8 mouse cellular contexts compared by ENCODE assay signal in the genomic region with DNA sequence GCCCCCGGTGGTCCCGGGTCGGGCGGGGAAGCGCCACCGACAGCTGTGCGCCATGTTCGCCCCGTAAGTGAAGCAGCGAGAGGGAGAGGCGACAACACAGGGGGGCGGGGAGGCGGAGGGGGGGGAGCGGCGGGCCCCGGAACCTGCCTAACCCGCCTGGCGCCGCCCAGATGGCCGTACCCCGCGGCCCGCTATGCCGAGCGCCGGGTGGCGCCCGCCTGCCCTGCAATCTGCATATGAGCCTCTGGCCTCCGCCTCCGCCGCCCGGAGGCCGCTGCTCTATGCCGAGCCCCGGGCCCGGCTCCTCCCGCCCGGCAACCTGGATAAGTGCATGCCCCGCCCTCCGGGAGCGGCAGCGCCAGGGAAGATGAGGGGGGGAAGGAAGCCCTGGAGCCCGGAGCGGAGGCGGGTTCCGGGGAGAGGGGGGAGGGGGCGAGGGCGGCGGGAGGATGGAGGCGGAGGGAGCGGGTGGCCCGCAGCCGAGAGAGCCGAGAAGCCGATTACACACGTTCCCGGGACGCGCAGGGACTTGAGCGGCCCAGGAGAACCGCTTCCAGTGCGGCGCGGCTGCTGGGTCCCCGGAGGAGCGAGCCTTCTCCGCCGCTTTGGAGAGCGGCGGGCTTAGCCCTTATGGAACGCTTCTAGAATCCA. TPM values are rescaled to one million over a fixed set of nuclear protein-coding genes. Genes with fewer than 3 reads are reported as not detected.
A peak's percentile ranks its signal among the peaks of the same experiment; 100 is the strongest.
DNase-seq lines count a peak whose midpoint lies in the region; ATAC-seq and TF ChIP-seq lines count a peak whose summit lies in the region.

A gene (minus strand): TSS at position 76 of the 651 bp plus-strand sequence.

- H3K4me1 ChIP-seq in embryonic facial prominence, embryonic 13.5 days: peaks cover 42% of the 10 kb centered on the region
- peaks cover 12% of the 10 kb centered on the region for H3K4me1 ChIP-seq in kidney, adult 2 months (ENCODE audit: control insufficient read depth, insufficient read depth, low read length)
- H3K4me1 ChIP-seq in limb, embryonic 13.5 days: peaks cover 45% of the 10 kb centered on the region
- peaks cover 37% of the 10 kb centered on the region for H3K4me1 ChIP-seq in midbrain, embryonic 16.5 days (ENCODE audit: control insufficient read depth, insufficient read depth, low read length)

- H3K9me3 ChIP-seq in embryonic facial prominence, embryonic 13.5 days: no peaks in the 10 kb centered on the region
- no peaks in the 10 kb centered on the region for H3K9me3 ChIP-seq in limb, embryonic 13.5 days
- H3K9me3 ChIP-seq in midbrain, embryonic 16.5 days (replicated peaks; ENCODE audit: control insufficient read depth, low read length, poor library complexity, severe bottlenecking): no peaks in the 10 kb centered on the region

- TF ChIP-seq CTCF in kidney, adult 2 months (conservative IDR thresholded peaks at IDR 0.05; ENCODE audit: insufficient read depth, insufficient read length, low read depth, low read length): no peak

- DNase-seq in 3134 (ENCODE audit: extremely low read depth, insufficient read length, low spot score): peak; percentile 93
- peak; percentile 98 to 99 for DNase-seq in adrenal gland, postnatal 36 days
- DNase-seq in heart, adult 18-20 months: peak; percentile 97 to 99
- peak; percentile 99 for DNase-seq in kidney, adult 2 months
- DNase-seq in spleen, postnatal 10 days (ENCODE audit: low spot score in 2 of 2): peak; percentile 94 to 100

- peak; percentile 26 for TF ChIP-seq POLR2A in kidney, adult 2 months (IDR thresholded peaks at IDR 0.05; ENCODE audit: low read depth, low read length)

- ATAC-seq in embryonic facial prominence, embryonic 13.5 days (ENCODE audit: insufficient number of reproducible peaks, insufficient read depth, low FRiP score, low TSS enrichment, low read depth): peak; percentile 76
- ATAC-seq in limb, embryonic 13.5 days (ENCODE audit: low FRiP score, low read depth): peak; percentile 76
- ATAC-seq in midbrain, embryonic 16.5 days: peak; percentile 72

- H3K36me3 ChIP-seq in embryonic facial prominence, embryonic 13.5 days: no peaks in the 10 kb centered on the region
- H3K36me3 ChIP-seq in kidney, adult 2 months (ENCODE audit: control insufficient read depth, insufficient read depth, low read length): no peaks in the 10 kb centered on the region
- H3K36me3 ChIP-seq in limb, embryonic 13.5 days: peaks cover 5% of the 10 kb centered on the region
- H3K36me3 ChIP-seq in midbrain, embryonic 16.5 days (ENCODE audit: control insufficient read depth, insufficient read depth, low read length): no peaks in the 10 kb centered on the region

- no peaks in the 10 kb centered on the region for H3K27me3 ChIP-seq in embryonic facial prominence, embryonic 13.5 days
- H3K27me3 ChIP-seq in kidney, adult 2 months (replicated peaks; ENCODE audit: control insufficient read depth, insufficient read depth, low read length): no peaks in the 10 kb centered on the region
- H3K27me3 ChIP-seq in limb, embryonic 13.5 days: no peaks in the 10 kb centered on the region
- no peaks in the 10 kb centered on the region for H3K27me3 ChIP-seq in midbrain, embryonic 16.5 days (ENCODE audit: control insufficient read depth, insufficient read depth, low read depth, low read length)

- H3K4me2 ChIP-seq in embryonic facial prominence, embryonic 13.5 days: peak within 1 kb of the TSS; percentile 98
- peak within 1 kb of the TSS; percentile 98 for H3K4me2 ChIP-seq in limb, embryonic 13.5 days (replicated peaks)
- H3K4me2 ChIP-seq in midbrain, embryonic 16.5 days (ENCODE audit: low read length): peak within 1 kb of the TSS; percentile 92

- peak within 1 kb of the TSS; percentile 96 for H3K9ac ChIP-seq in embryonic facial prominence, embryonic 13.5 days
- peak within 1 kb of the TSS; percentile 97 for H3K9ac ChIP-seq in limb, embryonic 13.5 days
- H3K9ac ChIP-seq in midbrain, embryonic 16.5 days (ENCODE audit: low read depth, low read length): peak within 1 kb of the TSS; percentile 89

- H3K27ac ChIP-seq in embryonic facial prominence, embryonic 13.5 days: peak within 1 kb of the TSS; percentile 99
- peak within 1 kb of the TSS; percentile 87 for H3K27ac ChIP-seq in kidney, adult 2 months (ENCODE audit: insufficient read depth, low read depth, low read length)
- H3K27ac ChIP-seq in limb, embryonic 13.5 days: peak within 1 kb of the TSS; percentile 99
- peak within 1 kb of the TSS; percentile 98 for H3K27ac ChIP-seq in midbrain, embryonic 16.5 days (ENCODE audit: low read length)

- under 1% methylated on average over 45 of the region's 71 CpGs for WGBS in embryonic facial prominence, embryonic 13.5 days
- WGBS in kidney, adult 2 months: 1% methylated on average over 56 of the region's 71 CpGs
- 1% methylated on average over 54 of the region's 71 CpGs for WGBS in limb, embryonic 13.5 days
- under 1% methylated on average over 52 of the region's 71 CpGs for WGBS in midbrain, embryonic 16.5 days

- peak within 1 kb of the TSS; percentile 98 for H3K4me3 ChIP-seq in embryonic facial prominence, embryonic 13.5 days
- H3K4me3 ChIP-seq in kidney, adult 2 months (ENCODE audit: insufficient read depth, low read depth, low read length): peak within 1 kb of the TSS; percentile 93
- peak within 1 kb of the TSS; percentile 87 for H3K4me3 ChIP-seq in limb, embryonic 13.5 days
- H3K4me3 ChIP-seq in midbrain, embryonic 16.5 days (ENCODE audit: low read depth, low read length): peak within 1 kb of the TSS; percentile 78

RNA-seq across cellular contexts. Expression of the gene that starts here (rescaled TPM):
- 10 to 100 TPM; 31.9 to 38.3 TPM for total RNA-seq in adrenal gland, postnatal 36 days (2021)
- 18.1 and 22.8 TPM in 2 replicates for polyA plus RNA-seq in embryonic facial prominence, embryonic 13.5 days (2015; fragmentation: Nextera tagmentation; extraction: Ambion mirVana)
- 10 to 100 TPM; 24.9 to 28.1 TPM for total RNA-seq in heart, adult 18-20 months (2021)
- 12.1 and 13.9 TPM in 2 replicates for polyA plus RNA-seq in kidney, adult 2 months (2012; rRNA removed)
- polyA plus RNA-seq in limb, embryonic 13.5 days (2015; fragmentation: Nextera tagmentation; extraction: Ambion mirVana): 18.0 and 20.3 TPM in 2 replicates
- 14.1 and 22.3 TPM in 2 replicates for polyA plus RNA-seq in midbrain, embryonic 16.5 days (2015; fragmentation: Nextera tagmentation; extraction: Ambion mirVana)

Comparison
In these comparisons a context has a peak if more than half of its experiments do, and no peak if none do; other contexts are left out.
1. Peak in every context shown above with its lines: DNase-seq, ATAC-seq, H3K4me3 ChIP-seq and H3K27ac ChIP-seq.